Mouse (Mus musculus) layer of hippocampus, adult 18-20 months (tissue): ENCODE data around the gene Grin2b. TPM values are rescaled to one million over a fixed set of nuclear protein-coding genes. Genes with fewer than 3 reads are reported as not detected.
"Not testable (repeated sequence)": the region's sequence is repeated elsewhere in the genome, so short reads cannot be mapped to it uniquely, and the experiment has no call there.

Experiments
- DNase-seq, 2 experiments: peaks; one replicate each; pipeline ENCODE4 v3.0.0; 2022; ENCODE audit warnings: low spot score in 2 of 2
- total RNA-seq, 2 experiments: library from RNA; stranded (reverse); gene quantifications; 2 replicates each; pipeline ENCODE4 v1.2.3; 2021

The Grin2b gene
- total RNA-seq, 2 experiments from 2014 or later: 292 to 326 TPM

DNA sequence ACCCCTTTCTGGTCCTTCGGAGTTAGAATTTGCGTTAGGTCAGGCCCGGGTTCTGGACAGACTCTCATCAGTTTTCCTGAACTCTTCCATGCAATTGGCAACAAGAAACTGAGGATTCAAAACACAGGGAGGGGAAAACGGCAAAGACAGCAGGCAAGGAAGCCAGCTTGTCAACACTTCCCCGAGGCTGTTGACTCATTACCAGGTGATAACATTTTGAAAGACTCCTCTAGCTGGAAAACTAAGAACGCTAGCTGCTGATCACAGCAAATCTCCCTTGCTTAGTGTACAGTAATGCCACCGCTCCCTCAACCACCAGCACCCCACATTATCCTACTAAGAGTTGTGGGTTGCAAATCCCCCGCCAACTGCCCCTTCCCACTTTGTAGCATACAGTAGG is 266.2 kb downstream of the Grin2b start:
- no peak for DNase-seq

DNA sequence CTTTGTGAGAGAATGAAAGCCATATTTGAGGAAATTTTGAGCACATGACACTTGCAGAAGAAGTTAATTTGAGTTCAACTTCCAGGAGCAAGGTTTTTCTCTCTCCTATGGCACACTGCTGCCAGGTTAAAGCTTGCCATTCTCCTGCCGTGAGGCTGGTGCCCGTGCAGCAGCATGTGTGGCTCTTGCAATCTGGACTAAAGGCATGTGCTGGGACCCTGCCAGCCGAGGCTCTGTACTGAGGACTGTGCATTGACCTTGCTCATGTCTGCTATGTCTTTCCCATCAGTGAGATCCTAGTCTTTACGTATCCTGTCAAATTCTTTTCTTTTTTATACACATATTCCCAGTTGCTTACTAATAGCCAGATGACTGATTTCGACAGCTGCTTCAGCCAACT is 268.9 kb downstream of the Grin2b start:
- DNase-seq: no peak

DNA sequence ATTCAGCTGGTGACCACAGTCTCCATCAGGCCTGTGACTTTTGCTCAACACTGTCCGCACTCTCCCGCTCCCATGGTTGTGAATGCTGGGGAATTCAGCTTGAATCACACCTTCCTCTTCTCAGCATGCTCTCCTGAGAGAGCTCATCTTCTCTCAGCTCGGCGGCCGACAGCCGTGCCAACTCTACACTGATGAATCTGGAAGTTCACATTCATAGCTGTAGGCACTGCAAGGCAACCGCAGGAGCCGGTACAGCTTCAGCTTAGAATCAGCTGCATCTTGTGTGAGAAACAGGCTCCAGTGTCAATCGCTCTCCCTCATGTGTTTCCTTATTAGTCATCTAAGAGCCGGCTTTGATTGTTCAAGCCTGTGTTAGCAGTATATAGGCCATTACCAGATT is 272.9 kb downstream of the Grin2b start:
- peak; percentile 55 to 70 for DNase-seq

DNA sequence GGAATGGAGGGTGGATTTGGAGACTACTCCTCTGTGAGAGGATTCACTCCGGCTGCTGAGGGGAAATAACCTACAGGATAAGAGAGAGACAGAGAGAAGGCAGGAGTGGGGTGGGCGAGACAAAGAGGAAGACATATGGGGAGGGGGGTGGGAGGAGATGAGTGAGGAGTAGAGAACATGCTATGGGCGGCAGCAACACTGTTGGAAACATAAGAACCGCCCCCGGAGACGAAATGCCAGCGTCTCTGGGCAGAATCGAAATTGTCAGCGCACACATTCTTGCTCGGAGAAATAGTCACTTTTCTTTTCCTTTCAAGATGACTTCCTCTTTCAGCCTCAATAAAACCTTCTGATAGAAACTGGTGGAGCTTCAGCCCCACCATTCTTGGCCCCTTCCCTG is 274.1 kb downstream of the Grin2b start:
- peak; percentile 71 to 87 for DNase-seq

DNA sequence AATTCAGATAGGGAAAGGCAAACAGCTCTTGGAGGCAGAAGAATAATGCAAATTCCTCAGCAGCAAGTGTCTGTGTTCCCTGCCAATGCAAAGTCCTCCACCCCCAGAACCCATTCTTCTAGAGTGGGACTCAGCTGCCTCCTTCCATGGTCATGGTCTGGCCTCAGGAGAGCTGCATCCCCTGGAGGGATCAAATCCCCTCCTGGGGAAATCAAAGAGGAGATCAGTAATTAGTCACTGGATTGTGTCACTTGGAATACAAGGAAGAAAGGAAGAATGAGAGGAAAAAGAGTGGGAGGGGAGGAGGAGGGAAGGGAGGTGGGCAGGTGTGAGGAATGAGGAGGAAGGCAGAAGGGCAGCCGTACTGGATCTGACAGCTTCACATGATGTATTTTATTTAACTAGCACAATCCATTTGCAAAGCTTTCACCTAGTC is 278.5 kb downstream of the Grin2b start:
- DNase-seq: peak in 1 of 2 experiments; percentile 49

DNA sequence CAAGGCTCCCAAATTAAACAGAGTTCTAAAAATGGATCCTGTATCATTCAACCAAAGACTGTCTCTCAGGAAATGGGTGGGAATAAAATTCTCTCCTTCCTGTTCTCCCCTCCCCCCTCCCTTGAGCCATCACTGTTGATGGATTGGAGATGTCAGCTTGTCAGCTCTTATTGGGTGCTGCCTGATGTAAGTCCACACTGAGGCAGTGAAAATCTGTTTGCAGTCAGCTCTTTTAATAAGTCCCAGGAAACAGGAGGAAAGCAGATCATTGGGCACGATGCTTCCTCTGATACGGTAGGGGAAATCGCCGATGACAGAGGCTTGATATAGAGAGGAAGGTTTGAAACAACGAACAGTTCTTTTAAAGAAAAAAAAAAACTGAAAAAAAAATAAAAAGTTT is 290.7 kb downstream of the Grin2b start:
- DNase-seq: no peak

DNA sequence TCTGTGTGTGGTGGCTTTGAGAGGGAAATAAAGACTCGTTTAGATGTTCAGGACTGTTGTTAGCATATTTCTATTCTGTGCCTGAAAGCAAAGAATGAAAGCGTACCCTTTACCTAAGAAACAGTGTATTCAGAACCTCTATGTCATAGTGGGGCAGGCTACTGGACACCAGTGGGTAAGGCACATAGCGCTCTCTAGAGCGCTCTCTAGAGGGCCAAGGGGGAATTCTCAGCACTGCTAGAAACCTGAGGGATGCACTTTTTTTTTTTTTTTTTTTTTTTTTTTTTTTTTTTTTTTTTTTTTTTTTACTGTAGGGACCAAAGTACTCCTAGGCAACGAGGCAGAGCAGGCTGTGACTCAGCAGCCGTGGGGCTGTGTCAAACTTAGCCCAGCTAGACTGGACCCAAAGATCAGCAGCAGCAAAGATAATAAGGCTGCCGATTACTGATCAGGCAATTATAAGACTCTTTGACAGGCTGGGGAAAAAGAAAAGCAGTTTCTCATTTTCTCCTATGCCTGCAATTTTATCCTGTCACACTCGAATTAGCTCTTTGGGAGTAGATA is 297.1 kb downstream of the Grin2b start:
- DNase-seq: no peak

DNA sequence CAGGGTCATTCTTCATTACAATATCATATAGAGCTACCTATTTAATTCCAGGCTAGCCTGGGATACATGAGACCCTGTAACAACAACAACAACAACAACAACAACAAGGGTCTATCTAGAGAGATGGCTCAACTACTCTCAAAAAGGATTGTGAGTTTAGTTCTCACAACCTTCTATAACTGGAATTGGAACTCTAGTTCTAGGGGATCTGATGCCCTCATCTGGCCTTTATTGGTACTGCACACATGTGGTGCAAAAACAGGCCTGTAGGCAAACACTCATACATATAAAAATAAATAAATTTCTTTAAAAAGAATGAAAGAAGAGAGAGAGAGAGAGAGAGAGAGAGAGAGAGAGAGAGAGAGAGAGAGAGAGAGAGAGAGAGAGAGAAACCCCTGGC is 298.7 kb downstream of the Grin2b start:
- no peak for DNase-seq

DNA sequence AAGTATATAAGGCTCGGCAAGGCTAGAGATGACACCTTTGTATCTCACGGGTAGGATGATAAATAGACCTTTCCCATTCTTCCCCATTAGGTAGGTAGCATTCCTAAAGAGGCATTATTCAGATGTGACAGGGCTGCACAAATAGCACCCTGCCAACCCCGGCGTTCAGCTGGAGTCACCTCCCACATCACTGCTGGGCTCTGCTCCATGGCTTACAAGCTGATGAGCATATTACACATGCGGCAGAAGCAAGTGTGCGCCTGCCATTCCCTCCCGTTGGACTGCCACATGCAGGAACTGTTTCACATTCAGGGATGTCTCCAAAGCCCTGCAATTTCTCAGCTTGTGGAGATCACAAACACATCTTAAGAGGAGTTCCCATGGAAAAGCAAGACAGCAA is 307.5 kb downstream of the Grin2b start:
- peak; percentile 73 to 88 for DNase-seq

DNA sequence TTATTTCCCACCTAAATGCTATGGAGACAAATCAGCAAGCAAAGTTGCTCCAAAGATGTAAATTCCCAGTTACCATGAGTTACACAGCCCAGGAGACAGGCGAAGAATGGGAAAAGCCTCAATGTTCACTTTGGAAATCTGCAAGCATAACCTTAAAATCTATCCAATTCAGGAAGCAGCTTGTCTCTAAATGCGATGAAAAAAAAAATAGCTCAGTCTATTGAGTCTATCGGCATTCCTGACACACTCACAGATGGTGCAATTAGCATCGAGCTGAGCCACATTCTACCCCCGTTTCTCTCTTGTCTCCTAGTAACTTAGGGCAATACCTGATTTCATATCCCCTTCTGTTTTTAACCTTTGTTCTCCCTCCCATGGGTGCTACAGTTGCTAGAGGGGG is 309.3 kb downstream of the Grin2b start:
- DNase-seq: peak; percentile 52 to 80

DNA sequence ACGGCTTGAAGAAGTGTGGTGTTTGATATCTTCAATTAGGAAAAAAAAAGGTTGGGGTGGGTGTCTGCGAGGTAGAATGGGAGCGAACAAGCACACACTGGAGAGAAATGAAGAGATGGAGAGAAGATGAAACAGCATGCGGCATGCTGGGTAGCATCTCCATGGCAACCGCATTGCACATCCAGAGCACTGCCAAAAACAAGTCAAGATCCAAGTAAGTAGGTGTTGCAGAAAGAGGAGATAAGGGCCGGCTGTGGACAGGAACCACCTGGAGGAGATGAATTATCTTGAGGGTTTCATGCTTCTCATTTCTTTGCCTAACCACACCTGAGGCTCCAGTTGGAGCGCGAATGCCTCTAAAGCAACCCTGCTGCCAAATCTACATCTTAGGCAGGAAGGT is 313.8 kb downstream of the Grin2b start:
- peak; percentile 70 to 86 for DNase-seq

DNA sequence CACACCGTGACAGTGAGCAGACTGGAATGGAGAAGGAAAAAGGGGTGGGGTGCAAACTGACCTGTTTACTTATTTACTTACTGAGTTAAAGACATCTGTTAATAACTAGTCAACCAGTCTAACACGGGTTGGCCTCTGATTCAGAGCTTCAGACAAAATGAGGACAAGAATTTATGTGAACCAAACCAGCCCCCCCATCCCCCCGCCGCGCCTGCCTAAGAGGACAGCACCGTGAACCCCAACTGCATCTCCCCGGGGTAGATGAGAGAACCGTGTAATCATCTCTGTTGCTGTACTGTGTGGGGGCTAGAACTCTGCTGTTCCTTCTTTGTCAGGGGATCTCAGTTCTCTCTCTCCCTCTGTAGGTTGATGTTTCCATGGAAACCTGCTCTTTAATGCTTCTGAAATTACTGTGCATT is 319.1 kb downstream of the Grin2b start:
- peak in 1 of 2 experiments; percentile 51 for DNase-seq

DNA sequence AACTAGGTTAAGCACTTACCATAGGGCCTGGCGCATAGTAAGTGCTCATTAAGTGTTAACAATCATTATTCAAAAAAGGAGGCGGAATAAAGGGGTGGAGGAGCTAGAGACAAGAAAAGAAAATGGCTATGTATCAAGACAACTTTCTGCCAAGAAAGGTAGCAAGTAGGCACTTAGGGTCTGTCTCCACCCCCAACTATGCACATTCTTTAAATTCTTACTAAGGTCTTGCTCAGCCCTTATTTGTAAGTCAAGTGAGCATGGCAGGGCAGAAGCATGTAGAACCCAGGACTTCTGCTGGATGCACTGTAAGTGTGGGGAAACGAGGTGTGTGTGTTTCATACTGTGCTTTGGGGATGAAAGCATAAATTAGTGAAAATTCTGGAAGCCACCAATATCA is 329.6 kb downstream of the Grin2b start:
- DNase-seq: no peak

DNA sequence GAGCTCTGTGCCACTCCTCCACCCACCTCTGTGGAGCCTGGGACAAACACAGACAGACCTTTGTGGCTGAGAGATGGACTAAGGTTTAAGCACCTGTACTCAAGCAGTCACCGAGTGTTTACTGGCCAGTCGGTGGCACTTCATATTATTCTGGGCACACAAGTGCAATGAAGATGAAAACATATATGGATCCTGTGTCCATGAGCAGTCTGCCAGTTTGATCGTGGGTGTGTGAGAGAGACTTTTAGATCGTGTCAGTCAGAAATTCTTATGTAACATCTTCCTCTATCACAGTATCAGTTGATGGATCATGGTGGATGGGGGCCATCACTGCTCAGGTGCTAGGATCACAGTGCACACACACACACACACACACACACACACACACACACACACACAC is 337.0 kb downstream of the Grin2b start:
- peak in 1 of 2 experiments; percentile 66 for DNase-seq

DNA sequence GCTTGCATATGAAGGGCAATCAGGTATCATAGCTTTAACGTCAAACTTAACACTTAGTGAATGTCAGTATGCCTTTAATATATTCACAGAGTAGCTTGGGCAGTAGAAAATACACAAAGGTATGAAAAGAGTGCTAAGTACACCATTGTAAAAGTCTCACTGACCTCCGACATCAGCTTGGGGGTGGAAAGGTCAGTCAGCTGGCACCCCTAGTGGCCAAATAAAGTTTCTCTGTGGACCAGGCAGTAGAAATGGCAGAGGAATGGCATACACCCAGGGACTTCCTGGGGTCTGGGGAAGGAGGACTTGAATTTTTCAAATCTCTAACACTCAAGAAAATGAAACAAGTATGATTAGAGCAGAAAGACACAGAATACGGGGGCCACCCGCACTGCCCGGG is 339.8 kb downstream of the Grin2b start:
- DNase-seq: no peak

DNA sequence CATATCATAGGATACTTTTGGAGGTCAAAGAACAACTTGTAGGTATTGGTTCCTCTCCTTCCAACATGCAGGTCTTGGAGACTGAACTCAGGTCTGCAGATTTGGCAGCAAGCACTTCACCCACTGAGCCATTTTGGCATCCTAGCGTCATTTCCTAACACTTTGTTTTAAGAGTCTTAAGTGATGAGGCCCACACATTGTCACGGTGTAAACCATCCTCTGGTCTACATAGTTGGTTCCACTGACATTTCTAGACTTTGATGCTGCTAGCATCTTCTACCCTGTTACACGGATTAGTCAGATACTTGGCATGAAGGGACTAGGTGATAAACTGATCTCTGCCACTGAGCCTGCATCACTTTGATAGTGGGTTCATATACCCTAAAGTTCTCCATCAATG is 341.3 kb downstream of the Grin2b start:
- DNase-seq: no peak

DNA sequence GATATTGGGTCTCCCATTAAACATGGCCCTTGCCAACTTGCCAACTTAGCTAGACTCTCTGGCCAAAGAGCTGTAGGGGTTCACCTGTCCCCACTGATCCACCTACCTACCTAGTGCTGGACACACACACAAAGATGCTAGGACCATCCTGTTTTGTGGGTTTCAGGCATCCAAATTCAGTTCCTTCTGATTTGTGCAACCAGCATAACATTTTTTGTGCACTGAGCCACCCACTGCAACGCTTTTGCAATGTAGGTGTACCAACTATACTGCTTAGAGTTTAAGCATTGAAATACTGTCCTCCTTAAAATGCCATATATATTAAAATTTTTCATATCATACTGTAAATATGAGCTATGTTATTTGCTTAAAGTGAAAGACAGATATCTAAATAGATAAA is 342.3 kb downstream of the Grin2b start:
- no peak for DNase-seq

DNA sequence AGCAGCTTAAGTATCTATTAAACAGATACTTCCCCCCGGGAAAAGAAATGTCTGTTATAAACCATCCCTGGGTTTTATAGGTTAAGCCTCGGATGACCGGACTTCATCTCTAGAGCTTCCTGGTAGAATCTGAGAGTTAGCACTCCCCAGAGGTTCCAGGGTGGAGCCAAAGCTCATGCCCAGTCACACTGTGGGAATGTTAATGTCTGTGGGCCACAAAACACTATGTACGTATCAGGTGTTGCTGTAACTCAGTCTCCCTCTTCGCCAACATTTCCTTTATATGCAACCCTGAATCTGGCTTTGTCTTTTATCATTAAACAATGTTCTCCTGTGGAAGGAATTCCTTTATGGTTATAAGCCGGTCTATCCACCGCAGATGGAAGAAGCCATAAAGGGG is 343.9 kb downstream of the Grin2b start:
- DNase-seq: no peak

DNA sequence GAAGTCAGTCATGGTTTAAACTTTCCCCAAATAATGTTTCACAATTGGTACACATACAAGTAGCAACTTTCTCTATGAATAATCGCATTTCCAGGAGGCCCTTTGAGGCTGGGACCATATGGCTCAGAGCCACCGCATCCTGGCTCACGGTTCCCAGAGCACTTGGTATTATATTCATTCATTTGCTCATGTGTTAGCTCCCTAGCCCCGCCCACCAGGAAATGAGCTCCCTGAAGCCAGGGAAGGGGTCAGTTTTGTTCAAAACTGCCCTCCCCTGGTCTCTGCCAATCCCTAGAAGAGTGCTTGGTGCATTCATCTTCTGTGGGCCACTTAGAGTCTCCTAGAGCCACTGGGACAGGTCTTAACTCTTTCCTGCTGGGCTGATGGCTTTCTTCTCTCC is 344.3 kb downstream of the Grin2b start:
- no peak for DNase-seq

DNA sequence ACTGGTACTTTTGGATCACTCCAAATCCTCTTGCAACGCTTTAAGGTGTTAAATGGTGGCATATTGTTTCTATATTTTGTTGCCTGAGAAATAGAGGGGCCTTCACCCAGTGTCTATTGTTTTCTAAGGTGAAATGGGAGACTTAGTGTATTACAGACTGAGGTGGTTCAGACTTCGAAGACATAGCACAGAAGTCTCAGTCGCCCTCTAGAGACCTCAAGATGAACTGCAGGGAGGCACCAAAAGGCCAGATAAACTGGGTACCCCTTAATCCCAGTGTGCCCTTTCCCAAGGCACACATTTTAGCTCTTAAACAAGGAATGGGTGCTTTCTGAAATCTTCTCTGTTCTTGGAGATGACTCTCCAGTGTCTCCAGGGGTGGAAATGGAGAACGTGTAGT is 345.4 kb downstream of the Grin2b start:
- DNase-seq: peak; percentile 49 to 80

DNA sequence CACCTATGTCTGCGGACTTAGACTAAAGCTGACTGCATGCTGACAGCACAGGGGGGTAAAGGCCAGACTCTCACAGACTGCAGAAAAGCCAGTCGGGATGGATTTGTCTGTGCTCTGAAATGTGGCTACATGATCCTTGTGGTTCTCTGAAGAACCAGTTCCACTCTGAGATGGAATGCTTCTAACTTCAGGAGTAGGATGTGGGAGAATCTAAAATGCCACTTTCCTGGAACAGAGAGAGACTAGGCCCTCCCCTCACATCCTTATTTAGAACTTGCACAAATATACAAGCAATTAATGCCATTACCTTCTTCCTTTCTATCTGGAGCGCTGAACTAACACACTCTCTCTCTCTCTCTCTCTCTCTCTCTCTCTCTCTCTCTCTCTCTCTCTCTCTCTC is 346.0 kb downstream of the Grin2b start:
- no peak for DNase-seq

DNA sequence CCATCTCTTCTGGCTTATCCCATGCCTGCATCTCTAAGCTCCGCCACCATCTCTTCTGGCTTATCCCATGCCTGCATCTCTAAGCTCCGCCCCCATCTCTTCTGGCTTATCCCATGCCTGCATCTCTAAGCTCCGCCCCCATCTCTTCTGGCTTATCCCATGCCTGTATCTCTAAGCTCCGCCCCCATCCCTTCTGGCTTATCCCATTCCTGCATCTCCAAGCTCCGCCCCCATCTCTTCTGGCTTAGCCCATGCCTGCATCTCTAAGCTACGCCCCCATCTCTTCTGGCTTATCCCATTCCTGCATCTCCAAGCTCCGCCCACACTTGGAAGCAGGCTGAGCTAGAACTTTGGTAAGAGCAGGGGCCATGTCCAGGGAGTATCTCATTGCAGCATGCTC is 346.5 kb downstream of the Grin2b start:
- DNase-seq: not testable (repeated sequence)

DNA sequence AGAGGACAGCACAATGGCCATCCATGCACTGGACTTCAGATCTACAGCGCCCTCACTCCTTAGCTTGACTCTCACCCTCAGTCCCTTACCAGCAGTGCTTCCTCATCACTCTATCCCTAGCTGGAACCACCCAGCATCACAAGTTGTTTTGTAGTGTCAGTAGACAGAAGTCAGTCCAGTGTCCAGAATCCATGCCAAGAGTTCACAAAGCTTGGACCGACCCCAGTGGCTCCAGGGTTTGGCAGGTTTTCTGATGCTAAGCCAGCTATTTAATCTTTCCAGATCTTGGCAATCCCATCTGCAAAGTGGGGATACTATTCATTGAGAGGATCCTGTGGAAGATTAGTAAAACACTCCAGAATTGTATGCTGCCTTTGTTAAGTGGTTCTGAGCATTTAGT is 355.9 kb downstream of the Grin2b start:
- no peak for DNase-seq

DNA sequence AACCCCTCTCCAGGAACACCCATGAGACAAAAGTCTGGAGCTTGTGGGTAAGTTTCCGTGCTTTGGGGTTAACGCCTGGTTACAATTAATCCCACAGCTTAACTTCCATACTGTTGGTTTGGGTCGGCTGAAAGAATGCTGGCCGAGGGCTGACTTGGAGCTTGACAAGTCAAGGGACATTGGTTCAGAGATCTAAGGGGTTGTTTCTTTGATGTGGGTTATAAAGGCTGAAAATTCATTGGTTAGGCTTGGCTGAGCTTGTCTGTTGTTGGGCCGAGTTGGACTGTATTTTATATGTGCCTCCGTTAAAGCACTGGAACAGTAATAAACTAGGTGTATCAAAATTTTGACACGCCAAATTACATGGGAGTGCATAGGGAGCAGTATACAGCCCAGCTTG is 359.6 kb downstream of the Grin2b start:
- DNase-seq: no peak
